Mouse (Mus musculus) CD8-positive naive resting alpha-beta T cell, adult 2 months (primary cell): ENCODE measurements around the gene Dusp21.

Experiments used
- DNase-seq, 2 experiments: peaks; one replicate each; pipeline ENCODE4 v3.0.0; 2022; ENCODE audit warnings: low read depth in 2 of 2, low spot score in 2 of 2

Dusp21 gene

DNA sequence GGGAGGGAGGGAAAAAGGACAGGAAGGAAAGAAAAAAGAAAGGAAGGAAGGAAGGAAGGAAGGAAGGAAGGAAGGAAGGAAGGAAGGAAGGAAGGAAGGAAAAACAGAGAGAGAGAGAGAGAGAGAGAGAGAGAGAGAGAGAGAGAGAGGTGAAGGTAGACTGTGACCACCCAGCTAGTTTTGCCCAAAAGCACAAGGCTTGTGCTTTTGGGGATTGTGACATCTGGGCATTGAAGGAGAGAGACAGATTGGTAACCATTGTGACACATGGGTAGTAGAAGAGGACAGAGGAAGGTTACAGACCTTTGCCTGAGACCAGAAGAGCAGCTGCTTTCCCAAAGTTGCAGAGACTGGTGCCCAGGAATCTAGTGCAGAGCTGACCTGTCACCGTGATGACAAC, at the start of gene Dusp21:
Gene Dusp21, plus strand, starts transcription at position 301 of the 400 bp plus-strand sequence.
- DNase-seq = no peak

GRCm38 (mm10) chrX:18160734-18161442, 15.2 kb downstream of the Dusp21 start:
- no peak for DNase-seq

- no peak for DNase-seq
These were observed 16.1 kb downstream of the Dusp21 start for GRCm38 (mm10) chrX:18161796-18162191.

GRCm38 (mm10) chrX:18162192-18162857, 16.7 kb downstream of the Dusp21 start, which contains the start of gene Kdm6a:
TSS of gene Kdm6a (plus strand) at chrX:18162575.
- DNase-seq = peak; percentile 93 to 98

GRCm38 (mm10) chrX:18162861-18163731, 17.4 kb downstream of the Dusp21 start:
- DNase-seq = peak; percentile 35 to 53

- DNase-seq = peak; percentile 0 to 51
These were observed 18.4 kb downstream of the Dusp21 start for GRCm38 (mm10) chrX:18163917-18164624.

DNA sequence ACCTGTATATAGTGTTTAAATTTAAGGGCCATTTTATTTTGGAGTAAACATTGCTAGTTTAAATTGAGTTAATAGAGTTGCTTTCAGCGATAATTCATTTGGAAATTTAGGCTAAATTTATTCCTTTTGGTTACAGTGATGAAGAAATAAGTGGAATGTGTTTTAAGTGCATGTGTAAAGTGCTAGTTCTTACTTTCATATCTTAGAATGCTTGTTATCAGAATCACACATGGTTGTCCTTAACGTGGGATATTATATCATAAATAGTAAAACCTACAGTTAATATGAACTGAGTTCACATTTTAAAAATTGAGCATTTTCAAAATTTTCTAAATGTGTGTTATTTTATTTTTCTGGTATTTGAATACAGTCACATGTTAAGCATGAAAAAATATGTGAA, 19.5 kb downstream of the Dusp21 start:
- no peak for DNase-seq

DNA sequence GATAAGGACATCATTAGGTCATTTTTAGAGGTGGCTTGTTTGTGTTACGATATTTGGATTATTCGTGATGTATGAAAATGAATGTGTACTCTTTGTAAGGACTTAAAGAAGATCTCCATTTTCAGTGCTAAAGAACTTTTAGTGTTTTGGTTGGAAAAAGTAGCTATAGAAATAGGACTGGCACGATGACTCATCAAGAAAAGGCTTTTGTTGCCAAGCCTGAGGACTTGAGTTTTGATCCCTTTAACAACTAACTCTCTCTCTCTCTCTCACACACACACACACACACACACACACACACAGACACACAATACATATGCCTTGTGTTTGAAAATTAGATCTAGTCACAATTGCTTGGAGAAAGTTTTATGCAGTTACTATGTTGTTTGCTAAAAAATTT, 21.3 kb downstream of the Dusp21 start:
- DNase-seq = no peak

DNA sequence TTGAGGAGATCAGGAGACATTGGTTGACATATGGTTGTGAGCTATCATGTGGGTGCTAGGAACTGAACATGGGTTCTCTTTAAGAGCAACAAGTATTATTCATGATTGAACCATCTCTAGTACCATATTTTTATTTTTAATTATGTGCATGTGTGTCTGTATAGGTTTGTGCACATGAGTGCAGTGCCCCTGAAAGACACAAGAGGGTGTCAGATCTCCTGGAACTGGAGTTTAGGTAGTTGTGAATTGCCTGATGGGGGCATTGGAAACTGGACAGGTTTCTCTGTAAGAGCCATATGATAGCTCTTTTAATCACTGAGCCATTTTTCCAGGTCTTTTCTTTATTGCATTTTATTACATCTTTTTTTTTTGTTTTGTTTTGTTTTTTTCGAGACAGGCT, 23.3 kb downstream of the Dusp21 start:
- DNase-seq = peak in 1 of 2 experiments; percentile 46

DNA sequence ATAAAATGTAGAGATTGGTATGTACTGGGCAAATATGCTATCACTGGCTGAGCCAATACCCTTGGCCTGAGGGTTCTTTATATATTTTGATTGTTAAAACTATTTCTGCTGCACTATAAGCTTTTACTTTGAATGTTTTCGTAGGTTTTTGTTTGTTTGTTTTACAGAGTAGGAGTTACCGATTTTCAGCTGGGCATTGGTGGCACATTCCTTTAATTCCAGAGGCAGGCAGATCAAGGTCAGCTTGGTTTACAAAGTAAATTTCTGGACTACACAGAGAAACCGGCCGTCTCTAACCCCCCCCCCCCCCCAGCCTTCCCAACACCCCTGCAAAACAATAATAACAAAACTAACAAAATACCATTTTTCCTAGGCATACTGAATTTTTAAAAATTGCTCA, 29.2 kb downstream of the Dusp21 start:
- DNase-seq = no peak

DNA sequence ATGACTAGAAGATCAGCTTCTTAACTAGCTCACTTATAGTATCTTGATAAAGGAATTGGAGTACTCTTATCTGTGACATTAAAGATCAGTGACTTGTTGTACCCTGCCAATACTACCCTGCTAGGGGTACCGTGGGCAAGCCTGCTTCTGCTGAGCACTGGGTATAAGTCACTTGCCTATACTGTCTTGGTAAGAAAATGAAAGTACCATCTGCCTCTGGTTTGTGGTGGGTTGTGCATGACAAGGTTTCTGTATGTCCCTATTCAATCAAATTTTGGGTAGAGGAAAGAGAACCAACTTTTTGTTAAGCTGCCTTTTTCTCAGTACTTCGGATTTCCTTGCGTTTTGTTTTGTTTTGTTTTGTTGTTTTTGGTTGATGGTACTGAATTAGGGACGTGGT, 32.1 kb downstream of the Dusp21 start:
- DNase-seq = no peak

DNA sequence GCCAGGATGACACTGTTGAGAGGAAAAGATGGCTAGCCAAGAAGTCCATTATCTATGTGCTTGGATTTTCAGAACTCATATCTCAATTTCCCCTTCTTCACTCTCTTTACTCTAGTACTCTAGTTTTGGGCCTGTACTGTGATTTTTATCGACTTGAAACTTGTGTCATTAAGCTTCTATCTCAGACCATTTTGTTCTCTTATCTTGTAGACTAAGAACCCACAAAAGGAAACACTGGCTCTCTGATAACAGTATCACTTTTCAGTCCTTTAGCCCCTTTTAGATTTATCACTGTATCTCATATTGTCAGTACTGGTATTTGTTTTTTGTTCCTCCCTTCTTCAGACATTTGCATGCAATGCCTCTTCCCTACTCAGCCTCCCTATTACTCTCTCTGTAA, 33.8 kb downstream of the Dusp21 start:
- no peak for DNase-seq

DNA sequence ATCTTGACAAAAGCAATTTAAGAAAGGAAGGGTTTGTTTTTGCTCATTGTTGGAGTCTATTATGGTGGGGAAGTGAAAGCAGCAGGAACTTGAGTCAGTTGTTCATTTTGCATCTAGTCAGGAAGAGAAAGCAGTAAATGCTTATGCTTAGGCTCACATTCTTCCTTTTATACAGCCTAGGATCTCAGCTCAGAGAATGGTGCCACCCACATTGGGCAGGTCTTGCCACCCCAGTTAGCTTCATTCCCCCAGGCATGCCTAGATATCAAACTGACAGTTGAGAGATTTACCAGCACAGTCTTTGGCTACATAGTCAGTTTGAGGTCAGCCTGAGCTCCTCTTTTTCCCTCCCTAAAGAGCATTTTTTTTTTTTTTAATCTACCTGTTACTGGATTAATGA, 41.5 kb downstream of the Dusp21 start:
- DNase-seq = no peak

GRCm38 (mm10) chrX:18188293-18188692, 42.6 kb downstream of the Dusp21 start:
- DNase-seq = no peak
